Mouse (Mus musculus) retina, postnatal 7 days (tissue): ENCODE measurements at regions not wholly inside any gene's neighbourhood (a gene's known extent, or its start where the extent isn't known, plus 50 kb on each side); places are given as distances from the start of the nearest gene placed in this dataset.

Source experiments
- DNase-seq: peaks from one replicate; pipeline ENCODE4 v3.0.0-alpha.2; 2012; ENCODE audit warnings: low read depth, low spot score

DNA sequence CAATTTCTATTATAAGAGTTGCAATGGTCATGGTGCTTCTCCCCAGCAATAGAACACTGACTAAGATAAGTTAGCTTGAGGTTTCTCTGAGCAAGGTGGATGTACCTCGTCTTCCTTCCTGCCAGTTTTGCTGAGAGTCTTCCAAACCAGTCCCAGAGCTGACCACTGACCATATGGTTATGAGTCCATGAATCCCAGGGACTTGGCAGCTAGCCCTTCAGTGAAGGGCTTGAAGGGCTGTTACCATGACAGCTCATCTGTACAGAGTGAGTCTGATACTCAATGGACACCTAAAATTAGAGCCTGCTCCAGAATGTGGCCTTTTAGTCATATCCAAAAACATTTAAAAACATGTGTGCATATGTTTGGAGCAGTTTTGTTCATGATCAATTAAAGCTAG, 297.5 kb upstream of the Thsd7b start:
- no peak for DNase-seq

DNA sequence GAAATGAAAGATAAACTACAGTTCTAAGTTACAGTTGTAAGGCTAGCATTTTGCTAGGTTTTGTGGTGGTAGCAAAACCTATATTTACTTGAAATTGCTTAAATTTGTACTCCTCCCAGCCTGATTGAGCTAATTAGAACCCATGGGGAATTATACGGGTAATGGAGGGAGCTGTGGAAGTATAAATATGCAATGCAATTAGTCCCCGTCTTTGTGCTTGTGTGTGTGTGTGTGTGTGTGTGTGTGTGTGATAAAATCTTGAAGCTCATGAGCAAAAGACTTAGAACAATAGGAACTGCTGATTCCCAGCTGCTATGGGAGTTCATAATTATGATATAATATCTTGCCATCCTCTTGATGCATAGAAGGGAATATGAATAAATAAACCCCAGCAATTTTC, 321.7 kb upstream of the Thsd7b start:
- no peak for DNase-seq

DNA sequence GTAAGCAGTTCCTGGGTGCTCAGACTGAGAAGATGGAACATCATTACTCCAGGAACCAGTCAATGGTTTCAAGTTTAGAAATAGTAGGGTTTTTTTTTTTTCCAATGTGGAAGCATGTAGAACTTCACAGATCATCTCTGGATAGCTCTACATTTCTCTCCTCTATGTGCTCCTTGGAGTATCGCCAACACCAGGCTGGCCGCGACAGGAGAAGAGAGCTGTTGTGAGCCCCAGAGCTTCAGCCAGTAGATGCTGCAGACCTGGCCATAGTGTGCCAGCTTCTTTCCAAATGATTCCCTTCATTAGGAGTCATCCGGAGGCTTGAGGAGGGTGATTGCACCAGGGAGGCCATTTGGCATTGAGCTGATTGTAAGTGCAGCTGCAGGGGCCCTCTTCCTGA, 322.6 kb upstream of the Thsd7b start:
- no peak for DNase-seq

DNA sequence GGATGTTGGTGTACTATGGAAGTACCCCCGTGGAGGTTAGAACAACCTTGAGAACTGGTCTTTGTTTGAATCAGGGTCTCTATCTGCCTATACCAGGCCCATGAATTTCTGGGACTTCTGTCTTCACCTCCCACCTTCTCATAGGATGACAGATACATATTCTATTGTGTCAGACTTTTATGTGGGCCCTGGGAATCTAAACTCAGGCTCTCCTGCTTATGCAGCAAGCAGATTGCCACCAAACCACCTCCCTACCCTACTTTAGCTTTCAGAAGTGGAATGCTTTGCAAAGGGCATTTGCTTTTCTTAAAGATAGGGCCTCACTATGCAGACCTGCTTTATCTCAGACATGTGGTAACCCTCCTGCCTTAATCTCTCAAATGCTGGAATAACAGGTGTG, 322.7 kb upstream of the Cxcr4 start:
- DNase-seq: no peak

DNA sequence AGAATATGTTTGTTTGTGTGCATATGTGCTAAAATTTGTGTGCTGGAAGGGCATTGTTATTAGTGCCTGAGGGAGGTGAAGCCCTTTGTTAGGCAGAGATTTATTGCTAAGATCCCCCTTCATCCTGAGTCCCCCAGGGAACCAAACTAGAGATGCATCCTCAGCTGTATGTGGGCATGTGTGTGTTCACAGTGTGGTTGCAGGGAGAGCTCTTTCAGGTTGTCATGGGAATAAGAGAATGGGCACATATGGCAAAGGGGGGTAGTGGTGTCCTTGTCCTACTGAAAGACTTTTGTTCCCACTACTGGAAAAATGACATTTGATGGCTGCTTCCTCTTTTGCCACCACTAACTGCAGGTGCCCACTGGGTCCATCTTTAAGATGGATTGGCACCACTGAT, 320.4 kb upstream of the Cxcr4 start:
- DNase-seq: no peak

DNA sequence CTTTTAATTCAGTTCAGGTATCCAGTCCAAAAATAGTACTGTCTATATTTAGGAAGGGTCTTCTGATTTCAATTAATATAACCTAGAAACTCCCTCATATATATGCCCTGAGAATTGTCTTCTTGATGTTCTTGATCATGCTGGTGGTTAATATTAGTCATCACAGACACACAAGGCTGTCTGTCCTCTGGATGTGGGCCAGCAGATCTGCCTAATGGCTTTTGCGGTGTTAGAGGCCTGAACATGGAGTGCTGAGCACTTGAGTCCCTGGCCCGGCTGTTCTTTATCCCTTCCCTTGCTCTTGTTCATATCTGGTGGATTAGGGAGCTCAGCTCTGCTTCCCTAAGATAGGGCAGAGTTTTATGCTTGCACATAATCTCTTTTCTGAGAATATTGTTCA, 315.5 kb upstream of the Cxcr4 start:
- peak; percentile 21 for DNase-seq

DNA sequence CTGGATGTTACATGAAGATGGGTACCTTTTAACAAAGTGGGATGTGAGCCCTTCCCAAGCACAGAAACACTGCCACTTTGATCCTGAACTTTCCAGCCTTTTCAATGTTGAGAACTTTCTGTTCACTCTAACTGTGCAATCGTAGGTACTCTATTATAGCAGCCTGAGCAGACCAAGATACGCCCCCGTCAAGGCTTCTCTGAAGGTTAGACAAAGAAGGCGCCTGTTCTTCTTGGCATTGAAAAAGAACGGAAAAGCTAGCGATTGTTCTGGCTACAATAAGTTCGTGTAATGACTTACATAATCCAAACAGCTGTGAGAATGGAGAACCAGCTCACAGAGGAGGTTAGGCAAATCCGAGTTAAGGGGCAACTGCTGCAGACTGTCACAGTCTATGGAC, 305.9 kb upstream of the Cxcr4 start:
- DNase-seq: no peak

DNA sequence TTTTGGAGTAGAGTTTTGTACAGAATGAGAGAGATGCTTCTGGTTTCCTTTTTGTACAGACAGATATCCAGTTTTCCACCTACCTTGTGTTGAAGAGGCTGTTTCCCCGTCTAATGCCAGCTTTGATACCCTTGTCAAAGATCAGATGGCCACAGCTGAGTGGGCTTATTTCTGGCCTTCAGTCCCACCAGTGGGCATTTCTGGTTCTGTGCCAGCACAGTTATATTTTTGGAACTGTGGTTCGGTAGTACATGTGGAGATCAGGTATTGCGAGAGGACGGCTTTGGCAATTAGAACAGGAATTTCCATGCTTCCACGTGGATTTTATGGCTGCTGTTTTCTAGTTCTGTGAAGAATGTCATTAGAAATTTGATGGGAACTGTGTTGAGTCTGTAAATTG, 302.5 kb upstream of the Cxcr4 start:
- no peak for DNase-seq

DNA sequence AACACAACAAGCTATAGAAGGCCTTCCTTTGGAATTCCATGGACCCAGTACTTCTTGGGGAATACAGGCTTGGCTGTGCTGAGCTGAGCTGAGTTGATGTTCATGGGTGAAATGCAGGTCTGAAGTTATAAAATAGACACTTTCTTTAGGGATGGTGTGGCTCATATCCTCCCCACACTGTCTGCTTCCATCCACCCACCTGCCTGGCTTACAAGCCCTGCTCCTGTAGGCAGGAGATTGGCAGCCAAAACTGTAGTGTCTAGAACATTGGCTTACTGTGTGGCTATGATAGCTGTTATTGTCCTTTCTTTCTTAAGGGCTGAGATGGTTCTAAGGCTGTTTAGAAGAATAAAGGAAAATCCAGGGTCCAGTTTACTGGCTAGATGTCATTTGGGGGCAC, 286.2 kb upstream of the Cxcr4 start:
- no peak for DNase-seq

DNA sequence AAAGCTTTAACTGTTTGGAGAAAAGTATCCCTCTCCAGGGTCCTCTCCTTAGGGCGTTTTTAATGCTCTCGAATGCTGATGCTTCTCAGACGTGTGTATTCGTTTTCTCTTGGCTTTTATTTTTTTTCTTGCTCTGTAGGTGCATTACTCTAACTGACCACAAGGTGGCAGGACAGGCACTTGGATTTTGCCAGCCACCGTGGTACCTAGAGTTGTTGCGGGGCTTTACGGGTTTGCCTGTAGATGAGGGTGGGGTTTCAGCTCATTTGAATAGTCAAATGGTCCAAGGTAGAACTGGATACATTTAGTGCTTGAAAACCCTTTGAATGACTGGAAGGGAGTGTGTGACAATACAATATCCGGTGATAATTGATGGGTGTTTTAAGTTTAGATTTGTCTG, 283.2 kb upstream of the Cxcr4 start:
- peak; percentile 52 for DNase-seq

DNA sequence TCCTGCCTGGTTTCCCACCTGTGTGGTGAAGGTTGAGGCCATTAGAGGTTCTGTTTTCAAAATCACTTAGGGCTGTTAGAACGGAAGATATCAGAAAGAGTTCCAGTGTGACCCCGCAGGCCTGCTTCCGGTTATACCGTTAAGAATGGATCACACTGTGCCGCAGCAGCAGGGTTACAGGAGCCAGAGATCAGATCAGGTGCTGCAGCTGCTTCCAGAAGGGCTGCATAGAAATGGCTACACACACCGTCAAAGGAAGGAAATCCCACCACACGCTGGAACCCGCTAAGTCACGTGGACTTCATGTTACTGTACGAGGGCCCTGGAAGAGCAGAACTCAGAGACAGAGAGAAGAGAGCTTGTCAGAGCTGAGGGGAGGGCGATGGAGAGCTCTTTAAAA, 282.1 kb upstream of the Cxcr4 start:
- no peak for DNase-seq

DNA sequence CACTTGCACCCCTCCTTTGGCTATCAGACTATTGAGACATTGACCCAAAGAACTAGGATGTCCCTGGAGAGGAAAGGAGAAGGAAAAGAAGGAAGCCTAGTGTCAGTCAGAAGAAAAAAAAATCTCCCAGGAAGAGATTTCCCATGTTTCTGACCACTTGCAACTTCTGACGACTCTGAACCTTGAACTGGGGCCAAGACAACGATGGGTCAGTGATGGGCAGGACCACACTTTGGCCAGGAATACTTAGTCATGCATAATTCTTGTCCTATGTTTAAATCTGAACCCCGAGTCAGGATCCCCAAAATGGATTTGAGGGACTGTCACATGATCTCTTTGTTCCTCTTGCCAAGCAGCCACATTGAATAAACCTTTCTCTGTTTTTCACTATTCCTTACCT, 276.7 kb upstream of the Cxcr4 start:
- no peak for DNase-seq

DNA sequence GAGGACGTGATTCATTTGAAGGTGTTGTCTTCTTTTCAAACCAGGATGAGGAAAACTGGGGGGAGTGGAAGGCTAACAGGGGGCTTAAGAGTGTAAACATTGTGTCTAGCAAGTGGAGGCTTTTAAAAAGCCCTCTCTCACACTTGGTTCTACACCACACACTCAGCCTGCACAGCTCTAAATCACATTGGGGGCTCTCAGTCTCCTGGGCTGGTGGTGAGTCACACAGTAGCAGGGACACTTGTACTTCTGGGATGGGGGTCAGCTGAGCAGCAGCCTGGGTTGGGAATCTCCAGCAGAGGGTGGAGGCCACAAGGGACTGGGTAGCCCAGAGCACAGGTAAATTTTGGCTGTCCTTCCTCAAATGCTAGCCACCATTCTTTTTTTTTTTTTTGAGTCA, 268.4 kb upstream of the Cxcr4 start:
- DNase-seq: no peak

DNA sequence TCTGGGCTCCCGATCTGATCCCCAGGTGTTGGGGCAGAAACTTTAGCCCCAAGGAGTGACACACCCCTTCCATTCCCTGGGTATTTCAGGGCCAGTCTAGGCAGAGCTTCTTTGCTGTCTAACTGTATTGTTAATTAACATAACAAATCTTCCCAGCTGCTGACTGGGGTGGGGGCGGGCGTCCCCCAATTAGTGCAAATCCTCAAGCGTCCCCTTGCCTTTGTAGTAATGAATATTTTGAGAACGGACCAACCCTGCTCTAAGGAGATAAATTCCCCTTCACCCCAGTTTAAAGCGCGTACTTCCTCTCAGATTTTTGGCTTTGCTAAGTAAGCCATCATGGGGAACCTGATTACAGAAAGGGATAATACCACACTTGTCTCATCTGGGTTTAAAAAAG, 268.0 kb upstream of the Cxcr4 start:
- no peak for DNase-seq

DNA sequence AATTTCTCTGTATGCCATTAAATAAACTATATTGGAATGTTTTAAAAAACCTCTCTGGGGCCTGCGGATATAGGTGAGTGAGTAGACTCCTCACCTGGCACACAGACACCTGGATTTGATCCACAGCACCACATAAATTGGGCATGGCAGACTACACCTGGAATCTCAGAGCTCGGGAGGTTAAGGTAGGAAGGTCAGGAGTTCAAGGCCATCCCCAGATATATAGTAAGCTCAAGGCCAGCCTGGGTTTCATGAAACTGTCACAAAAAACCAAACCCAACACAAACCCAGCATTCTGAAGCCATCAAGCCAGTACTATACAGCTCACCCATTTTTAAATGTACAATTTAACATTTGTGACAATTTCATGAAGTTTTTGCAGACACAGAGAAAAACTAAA, 266.6 kb upstream of the Cxcr4 start:
- DNase-seq: no peak

DNA sequence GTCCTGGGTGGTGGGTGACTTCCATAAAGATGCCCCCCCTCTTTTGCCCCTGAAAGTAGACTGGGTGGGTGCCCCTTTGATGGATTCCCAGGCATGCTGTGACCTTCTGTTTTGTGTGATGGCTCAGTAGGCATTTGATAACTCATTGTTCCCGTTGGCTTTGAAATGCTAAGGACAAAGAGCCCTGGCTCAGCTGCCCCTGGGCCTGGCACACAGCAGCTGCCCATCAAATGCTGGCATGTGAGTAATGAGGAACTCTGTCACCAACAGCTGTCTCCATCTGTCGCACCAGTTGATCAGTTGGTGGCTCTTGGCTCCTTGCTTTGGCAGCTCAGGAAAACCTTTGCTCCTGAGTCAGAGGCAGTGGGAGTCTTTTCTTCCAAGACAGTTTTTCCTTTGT, 264.8 kb upstream of the Cxcr4 start:
- DNase-seq: no peak

DNA sequence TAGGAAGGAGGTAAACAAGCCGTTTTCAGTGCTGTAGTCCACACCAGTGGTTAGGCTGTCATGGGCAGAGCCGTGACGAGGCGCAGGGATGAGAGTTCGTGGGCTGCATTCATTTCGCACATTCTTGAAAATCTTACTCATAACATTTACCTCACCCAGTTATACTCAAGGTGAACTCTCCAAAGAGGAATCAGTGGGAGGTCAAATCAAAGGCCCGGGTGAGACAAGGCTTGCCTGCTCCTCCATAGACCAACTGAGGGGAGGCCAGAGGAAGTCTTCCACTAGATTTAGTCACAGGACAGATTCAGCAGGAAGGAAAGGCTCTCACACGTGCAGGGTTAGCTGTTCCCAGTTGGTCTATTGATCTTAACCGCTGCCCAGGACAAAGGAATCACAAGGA, 262.6 kb upstream of the Cxcr4 start:
- no peak for DNase-seq

DNA sequence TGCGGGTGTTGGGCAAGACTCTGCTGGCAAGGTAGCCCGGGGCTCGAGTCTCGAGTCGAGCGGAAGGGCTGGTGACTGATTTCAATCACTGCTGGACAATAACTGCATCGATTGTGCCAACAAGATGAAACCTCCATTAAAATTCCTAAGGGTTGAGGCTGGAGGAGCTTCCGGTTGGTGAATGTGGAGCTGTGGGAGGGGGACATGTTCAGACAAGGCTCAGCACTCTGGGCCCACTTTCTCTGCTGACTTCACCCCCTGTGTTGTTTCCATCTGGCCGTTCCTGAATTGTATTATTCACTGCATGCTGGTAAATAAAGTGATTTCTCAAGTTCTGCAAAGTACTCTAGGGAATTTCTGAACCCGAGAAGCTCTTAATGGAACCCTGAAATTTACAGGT, 261.2 kb upstream of the Cxcr4 start:
- no peak for DNase-seq

DNA sequence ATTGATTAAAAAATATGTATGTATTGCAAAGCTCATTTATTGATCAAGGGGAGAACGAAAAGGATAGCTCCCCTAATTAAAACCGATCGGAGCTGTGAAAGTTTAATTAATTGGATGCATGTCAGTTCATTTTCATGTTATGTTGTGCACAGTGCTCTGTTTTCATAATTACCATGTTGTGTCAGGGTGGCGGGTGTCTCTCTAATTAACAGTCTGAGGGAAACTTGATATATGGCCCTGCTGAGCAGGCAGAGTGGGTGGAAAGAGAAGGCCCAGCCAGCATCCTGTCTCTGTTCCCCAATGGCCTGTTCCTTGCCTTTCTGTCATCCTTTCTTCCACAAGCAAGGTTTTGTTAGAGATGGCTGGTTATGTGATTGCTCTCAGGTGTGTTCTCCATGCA, 245.3 kb upstream of the Cxcr4 start:
- DNase-seq: no peak

DNA sequence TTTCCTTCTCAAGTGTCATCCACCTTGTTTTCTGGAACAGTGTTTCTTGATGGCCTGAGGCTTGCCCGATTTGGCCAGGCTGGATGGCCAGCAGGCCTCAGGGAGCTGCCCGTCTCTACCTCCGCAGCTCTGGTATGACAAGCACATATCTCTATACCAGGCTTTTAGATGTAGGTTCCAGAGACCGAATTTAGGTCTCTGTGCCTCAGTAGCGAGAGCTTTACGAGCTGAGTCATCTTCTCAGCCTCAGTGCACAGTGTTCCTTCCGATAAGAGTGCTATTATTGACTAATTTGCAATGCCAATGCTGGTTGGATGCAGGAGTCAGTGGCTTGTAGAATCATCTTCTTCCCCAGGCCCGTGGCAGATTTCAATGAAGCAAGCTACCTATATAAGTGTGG, 243.4 kb upstream of the Cxcr4 start:
- DNase-seq: no peak

DNA sequence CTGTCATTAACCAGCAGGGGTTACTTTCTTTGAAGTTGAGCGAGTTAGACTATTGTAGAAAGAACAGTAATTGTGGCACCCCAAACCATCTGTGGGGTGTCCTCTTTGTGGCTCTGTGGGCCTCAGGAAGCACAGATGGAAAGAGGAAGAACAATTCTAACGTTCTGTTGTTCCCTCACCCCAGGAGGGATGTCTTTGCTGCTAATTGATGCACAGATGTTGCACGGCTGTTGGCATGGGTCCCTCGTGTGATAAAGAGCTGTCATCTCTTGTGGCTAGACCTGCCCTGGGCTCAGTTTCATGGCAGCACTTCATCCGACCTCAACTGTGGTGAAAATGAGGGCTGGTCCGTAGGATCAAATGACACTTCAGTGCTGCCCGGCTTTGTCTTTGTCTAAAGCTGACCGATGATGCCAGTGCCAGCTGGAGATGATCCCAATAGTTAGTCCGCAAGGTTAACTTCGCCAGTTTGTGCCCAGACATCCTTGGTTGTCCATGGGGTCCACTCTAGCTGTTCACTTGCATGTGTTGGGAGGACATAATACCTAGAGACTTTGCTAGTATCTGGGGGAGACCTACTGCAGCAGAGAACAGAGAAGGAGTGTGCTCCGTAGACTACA, 241.1 kb upstream of the Cxcr4 start:
- no peak for DNase-seq

DNA sequence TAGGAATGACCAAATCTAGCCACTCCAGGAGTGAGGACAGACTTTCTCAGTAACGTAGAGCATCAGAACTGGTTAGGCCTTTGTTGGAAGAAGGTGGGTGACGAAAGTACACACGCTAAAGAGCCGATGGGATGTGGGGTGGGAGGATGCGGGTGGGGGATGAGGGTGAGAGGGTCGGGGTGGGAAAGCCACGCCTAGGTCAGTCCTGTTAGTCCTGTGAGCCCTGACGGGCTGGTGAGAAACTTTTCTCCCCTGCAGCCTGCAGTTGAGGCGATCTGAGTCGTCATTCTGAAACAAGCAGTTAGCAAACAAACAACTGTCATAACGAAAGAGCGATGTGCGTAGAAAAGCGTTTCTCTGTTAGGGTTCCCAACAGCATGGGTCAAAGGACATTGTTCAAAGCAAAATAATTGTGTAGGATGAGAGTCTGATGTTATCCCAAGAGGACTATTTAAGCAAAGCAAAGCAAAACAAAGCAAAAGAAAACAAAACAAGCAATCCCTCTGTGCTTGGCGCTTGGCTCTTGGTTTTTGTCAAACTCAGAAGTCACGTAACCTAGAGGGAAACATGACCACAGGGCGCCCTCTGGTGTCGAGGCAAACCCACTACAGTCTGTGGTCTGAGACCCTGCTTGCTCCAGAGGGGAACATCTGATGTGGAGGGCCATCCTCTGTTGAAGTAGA, 240.2 kb upstream of the Cxcr4 start:
- DNase-seq: peak; percentile 39

DNA sequence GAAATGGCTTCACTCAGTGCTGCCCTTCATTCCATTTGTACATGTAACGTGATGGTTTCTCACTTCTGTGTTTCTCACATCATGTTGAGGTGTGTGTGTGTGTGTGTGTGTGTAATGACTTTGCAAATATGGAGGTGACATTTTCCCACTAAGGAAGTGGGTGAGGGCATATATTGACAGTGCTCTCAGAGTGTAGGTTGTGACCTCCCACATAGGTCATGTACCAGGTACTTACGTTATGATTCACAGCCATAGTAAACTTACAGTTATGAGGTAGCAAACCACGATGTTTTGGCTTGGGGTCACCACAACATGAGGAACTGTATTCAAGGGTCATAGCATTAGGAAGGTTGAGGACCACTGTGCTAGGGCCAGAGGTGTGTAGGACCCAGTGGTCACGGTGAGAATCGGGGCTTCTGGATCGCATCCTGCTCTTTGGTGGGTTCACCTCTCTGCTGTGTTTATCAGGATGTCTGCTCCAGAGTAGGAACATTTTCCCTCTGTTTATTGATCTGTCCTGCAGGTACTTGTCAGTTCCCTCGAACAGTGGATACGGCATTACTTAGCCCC, 238.7 kb upstream of the Cxcr4 start:
- DNase-seq: no peak

DNA sequence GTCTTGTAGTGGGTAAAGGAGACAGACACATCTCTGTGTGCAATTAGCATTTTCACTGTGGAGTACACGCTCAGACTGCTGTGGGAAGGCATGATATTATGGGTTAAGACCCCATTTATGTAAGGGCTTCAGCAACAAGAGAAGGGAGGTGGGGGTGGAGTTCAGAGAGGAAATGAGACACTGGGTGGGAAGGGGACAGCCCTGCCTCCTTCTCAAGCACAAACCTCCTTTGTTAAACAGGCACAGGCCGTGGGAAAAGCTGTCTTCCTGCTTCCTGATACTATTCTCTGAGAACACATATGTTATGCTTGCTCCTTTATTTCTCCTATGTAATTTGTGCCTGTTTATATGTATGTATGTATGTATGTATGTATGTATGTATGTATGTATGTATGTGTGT, 237.4 kb upstream of the Cxcr4 start:
- DNase-seq: no peak
